Mouse (Mus musculus): ENCODE results near the gene Map3k10. TPM values are rescaled to one million over a fixed set of nuclear protein-coding genes. Genes with fewer than 3 reads are reported as not detected.

Gene Map3k10
- total RNA-seq (2022), result 10 to 100 TPM; 18.4 to 21.5 (median 20.8) TPM

- DNase-seq (ENCODE audit: low spot score), result peak; percentile 93
Observed at GRCm38 (mm10) chr7:27674522-27675221, at the start of gene Map3k10. TSS of gene Map3k10 (minus strand) at chr7:27674598.

DNA sequence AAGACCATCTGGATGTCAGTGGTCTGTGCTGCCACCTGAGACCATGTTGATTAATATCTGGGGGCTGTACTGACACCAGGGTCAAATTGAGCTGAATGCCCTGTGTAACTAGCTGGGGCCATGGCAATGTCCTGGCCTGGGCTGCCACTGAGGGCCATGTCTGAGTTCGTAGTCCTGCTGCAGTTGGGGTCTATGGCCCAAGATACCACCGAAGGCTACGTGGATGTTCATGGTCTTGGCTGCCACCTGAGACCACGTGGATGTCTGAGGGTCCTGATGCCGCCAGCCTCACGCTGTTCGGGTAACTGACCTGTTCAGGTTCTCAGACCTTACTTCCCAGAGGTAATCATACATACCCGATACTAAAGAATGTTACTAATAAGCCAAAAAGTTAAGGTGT is 47.6 kb upstream of the Map3k10 start:
- DNase-seq (ENCODE audit: low spot score), result no peak

DNA sequence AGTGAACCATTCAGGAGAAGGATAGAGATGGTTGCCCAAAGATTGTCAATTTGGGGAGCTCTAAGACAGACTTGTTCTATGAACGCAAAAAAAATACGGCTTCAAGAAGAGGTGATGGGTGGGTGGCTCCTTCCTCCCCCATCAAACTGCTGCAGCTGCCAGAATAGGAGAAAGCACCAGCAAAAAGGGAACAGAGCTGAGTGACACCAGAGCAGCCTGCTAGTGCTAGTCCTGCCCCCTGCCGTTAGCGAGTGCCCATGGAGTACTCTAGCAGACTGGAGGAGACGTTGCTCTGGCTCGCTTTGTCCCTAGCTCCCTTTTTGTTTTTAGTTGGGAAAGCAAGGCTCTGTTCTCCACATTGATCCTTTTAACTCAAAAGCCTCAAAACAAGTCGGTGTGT is 36.0 kb upstream of the Map3k10 start:
- no peak for DNase-seq (ENCODE audit: low spot score)

GRCm38 (mm10) chr7:27696711-27697110 is 22.3 kb upstream of the Map3k10 start:
- no peak for DNase-seq (ENCODE audit: low spot score)

DNA sequence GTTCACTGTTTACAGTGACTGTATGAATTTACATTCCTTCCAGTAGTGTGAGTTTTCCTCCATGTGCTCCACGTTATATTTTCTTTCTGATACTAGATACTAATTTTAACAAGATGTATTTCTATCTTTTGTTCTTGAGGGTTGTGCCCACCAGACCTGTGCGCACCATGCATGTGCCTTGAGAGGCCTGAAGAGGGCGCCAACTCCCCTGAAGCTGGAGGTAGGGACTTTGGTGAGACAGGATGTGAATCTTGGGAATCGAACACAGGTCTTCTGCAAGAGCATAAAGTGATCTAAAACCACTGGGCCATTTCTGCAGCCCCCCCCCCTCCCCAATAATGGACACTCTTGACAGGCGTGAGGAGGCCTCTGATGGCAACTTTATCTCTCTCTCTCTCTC is 16.7 kb upstream of the Map3k10 start:
- no peak for DNase-seq (ENCODE audit: low spot score)

GRCm38 (mm10) chr7:27688815-27689612 is 14.6 kb upstream of the Map3k10 start, which contains the start of gene Zfp607b:
TSS of gene Zfp607b (plus strand) at chr7:27689340.
- peak; percentile 97 for DNase-seq (ENCODE audit: low spot score)

- no peak for DNase-seq (ENCODE audit: low spot score)
Observed at GRCm38 (mm10) chr7:27688246-27688788, 13.9 kb upstream of the Map3k10 start.

DNA sequence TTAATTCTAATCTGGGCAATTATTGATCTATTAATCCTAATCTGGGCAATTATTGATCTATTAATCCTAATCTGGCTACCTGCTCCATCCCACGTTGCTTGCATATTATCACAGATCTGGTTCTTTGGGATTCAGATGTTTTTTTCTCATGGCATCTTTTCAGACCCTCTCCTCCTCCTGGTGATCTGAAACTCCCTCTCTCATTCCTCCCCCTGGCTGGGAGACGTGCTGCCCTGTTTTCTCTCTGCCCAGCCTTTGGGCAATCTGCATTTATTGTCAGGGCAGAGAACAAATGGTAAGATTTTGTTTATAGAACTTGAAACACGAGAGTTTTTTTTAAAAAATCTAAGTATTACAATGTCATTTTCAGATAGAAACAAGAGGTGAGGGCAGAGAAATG is 13.4 kb upstream of the Map3k10 start:
- no peak for DNase-seq (ENCODE audit: low spot score)

GRCm38 (mm10) chr7:27687043-27687442 is 12.6 kb upstream of the Map3k10 start:
- no peak for DNase-seq (ENCODE audit: low spot score)

DNA sequence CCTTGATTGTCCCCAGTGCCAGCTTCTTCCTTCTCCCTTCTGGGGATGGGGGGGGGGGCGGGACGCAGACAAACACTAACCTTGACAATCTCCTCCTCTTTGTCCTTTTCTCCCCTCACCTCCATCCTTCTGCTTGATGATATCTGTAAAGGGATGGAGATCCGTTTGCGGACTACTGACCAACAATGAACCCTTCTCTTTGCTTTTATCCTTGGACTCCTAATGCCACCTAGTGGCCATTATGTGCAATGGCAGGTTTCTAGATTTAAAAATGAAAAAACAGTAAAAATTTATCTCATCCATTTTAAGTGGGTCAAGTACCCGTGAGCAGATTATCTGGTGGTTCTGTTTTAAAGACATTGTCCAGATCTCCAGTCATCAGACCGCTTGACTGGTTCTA is 11.3 kb upstream of the Map3k10 start:
- DNase-seq (ENCODE audit: low spot score), result no peak

- no peak for DNase-seq (ENCODE audit: low spot score)
Observed at GRCm38 (mm10) chr7:27685220-27685619, 10.8 kb upstream of the Map3k10 start.

- DNase-seq (ENCODE audit: low spot score), result no peak
Observed at GRCm38 (mm10) chr7:27683218-27683617, 8.8 kb upstream of the Map3k10 start.

- DNase-seq (ENCODE audit: low spot score), result no peak
Observed at GRCm38 (mm10) chr7:27675222-27675612, 819 bp upstream of the Map3k10 start.

GRCm38 (mm10) chr7:27674195-27674521 is 240 bp downstream of the Map3k10 start:
- DNase-seq (ENCODE audit: low spot score), result no peak

- no peak for DNase-seq (ENCODE audit: low spot score)
Observed at GRCm38 (mm10) chr7:27673575-27674131, 745 bp downstream of the Map3k10 start.

- no peak for DNase-seq (ENCODE audit: low spot score)
Observed at GRCm38 (mm10) chr7:27673064-27673574, 1.3 kb downstream of the Map3k10 start.

- DNase-seq (ENCODE audit: low spot score), result no peak
Observed at GRCm38 (mm10) chr7:27662038-27662437, 12.4 kb downstream of the Map3k10 start.

DNA sequence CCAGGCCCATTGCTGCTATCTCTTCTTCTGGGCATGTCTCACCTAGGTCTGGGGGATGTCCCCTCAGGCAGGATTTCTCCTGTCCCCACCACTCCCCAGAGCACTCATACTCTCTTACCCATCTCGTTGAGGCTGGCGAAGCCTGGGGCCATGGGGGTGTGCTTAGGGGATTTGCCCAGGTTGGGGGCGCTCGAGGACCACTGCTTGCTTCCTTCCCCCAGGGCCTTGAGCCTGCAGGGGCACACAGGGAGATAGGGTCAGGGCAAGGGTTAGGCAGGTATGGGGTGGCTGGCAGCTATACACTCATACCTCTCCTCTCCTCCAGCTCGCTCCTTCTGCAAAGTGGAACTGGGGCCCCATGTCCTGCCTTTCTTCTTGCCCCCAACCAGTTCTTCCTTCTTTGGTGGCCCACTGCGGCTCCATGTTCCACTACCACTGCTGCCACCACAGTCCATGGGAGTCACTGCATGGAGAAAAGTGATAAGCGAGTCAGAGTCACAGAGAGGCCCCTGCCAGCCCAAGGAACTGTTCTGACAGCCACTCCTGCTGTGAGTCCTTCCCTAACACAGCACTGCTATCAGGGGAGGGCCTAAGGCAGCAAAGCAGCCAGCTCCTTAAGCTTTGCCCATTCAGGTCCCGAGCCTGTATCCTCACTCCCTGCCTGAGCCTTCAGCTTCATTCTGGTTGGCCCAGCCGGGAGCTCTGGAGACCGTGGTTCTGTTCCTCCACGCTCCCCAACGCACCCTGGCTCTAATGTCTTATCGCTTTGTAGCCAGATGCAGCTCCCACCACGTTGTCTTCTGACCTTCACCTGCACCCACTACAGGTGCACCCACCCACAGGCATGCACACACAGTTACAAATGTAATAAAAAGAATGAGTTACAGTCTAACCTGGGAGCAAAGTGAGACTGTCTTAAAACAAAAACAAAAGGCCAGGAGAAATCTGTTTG is 15.4 kb downstream of the Map3k10 start:
- no peak for DNase-seq (ENCODE audit: low spot score)

GRCm38 (mm10) chr7:27657824-27658395 is 16.5 kb downstream of the Map3k10 start:
- no peak for DNase-seq (ENCODE audit: low spot score)

DNA sequence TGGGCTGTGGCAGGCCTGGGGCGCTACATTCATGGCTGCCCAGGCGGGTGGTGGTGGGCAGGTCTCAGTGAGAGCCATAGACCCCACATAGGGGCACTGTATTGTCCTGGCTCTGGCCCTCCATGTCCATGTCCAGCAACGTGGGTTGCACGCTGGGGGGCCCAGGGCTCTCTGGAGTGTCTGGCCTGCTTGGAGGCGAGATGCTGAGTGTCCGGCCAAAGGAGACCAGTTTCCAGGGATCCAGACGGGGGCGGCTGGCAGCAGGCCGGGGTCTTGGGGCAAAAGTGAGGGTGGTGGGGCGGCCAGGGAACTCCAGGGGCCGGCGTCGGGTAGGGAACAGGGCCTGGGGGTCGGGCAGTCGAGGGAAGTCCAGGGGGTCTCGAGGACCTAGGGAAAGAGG is 17.8 kb downstream of the Map3k10 start:
- no peak for DNase-seq (ENCODE audit: low spot score)

GRCm38 (mm10) chr7:27655545-27655944 is 18.9 kb downstream of the Map3k10 start:
- DNase-seq (ENCODE audit: low spot score), result no peak
